Mouse (Mus musculus) MEL (cell line): ENCODE data around the gene Ptar1. TPM values are rescaled to one million over a fixed set of nuclear protein-coding genes. Genes with fewer than 3 reads are reported as not detected.

Source experiments
- DNase-seq: peaks from one replicate; pipeline ENCODE4 v3.0.0; 2011; ENCODE audit warnings: low read depth, low spot score
- H3K27ac ChIP-seq: 2 replicates; pipeline ENCODE4 v1.5.1; 2012; ENCODE audit warnings: low read depth, mild to moderate bottlenecking, control low read depth, low read length, moderate library complexity; ENCODE audit not compliant: control insufficient read depth
- H3K27me3 ChIP-seq, 2 experiments: fragments of 150-350 bp in 1 of 2; sonication (generic) in 1 of 2; 2 replicates each; pipeline ENCODE4 v1.6.1; 2012; ENCODE audit warnings: low read length in 2 of 2, mild to moderate bottlenecking in 2 of 2, improper control_type of control experiment in 1 of 2, moderate library complexity in 1 of 2; ENCODE audit not compliant: insufficient read depth in 2 of 2, control insufficient read depth in 1 of 2
- H3K36me3 ChIP-seq, 2 experiments: 2 replicates each; pipeline ENCODE4 v1.6.1; 2012 to 2014; ENCODE audit warnings: low read length in 2 of 2, improper control_type of control experiment in 1 of 2, inconsistent platforms in 1 of 2, mild to moderate bottlenecking in 1 of 2; ENCODE audit not compliant: insufficient read depth in 2 of 2, control insufficient read depth in 1 of 2
- H3K4me1 ChIP-seq, 2 experiments: fragments of 150-350 bp in 1 of 2; sonication (generic) in 1 of 2; 2 replicates each; pipeline ENCODE4 v1.6.1; 2012; ENCODE audit warnings: low read length in 2 of 2, improper control_type of control experiment in 1 of 2, mild to moderate bottlenecking in 1 of 2; ENCODE audit not compliant: insufficient read depth in 2 of 2, control insufficient read depth in 1 of 2
- H3K4me3 ChIP-seq, 2 experiments: fragments of 150-350 bp in 1 of 2; sonication (generic) in 1 of 2; 2 replicates each; pipeline ENCODE4 v1.5.1; 2012; ENCODE audit warnings: low read depth in 2 of 2, low read length in 2 of 2, mild to moderate bottlenecking in 2 of 2, moderate library complexity in 2 of 2, control low read depth in 1 of 2, improper control_type of control experiment in 1 of 2; ENCODE audit not compliant: control insufficient read depth in 1 of 2, insufficient read depth in 1 of 2
- H3K79me2 ChIP-seq: 2 replicates; pipeline ENCODE4 v1.6.1; 2012; ENCODE audit warnings: mild to moderate bottlenecking, low read length, moderate library complexity; ENCODE audit not compliant: control insufficient read depth, poor library complexity, insufficient read depth
- H3K9ac ChIP-seq: 2 replicates; pipeline ENCODE4 v1.6.1; 2012; ENCODE audit warnings: low read depth, mild to moderate bottlenecking, control low read depth, low read length, moderate library complexity; ENCODE audit not compliant: control insufficient read depth, poor library complexity, severe bottlenecking
- H3K9me3 ChIP-seq: fragments of 150-350 bp; sonication (generic); replicated peaks from 2 replicates; pipeline ENCODE4 v1.6.1; 2012; ENCODE audit warnings: mild to moderate bottlenecking, low read length, improper control_type of control experiment, moderate library complexity; ENCODE audit not compliant: insufficient read depth
- BHLHE40 ChIP-seq: IDR thresholded peaks from 2 replicates; pipeline ENCODE4 v1.6.1; 2012; ENCODE audit warnings: low read depth, mild to moderate bottlenecking, inconsistent platforms, low read length, improper control_type of control experiment, borderline replicate concordance
- CTCF ChIP-seq, 3 experiments: IDR thresholded peaks in 2 of 3; conservative IDR thresholded peaks in 1 of 3; 2 replicates each; pipeline ENCODE4 v1.5.1; 2011 to 2012; ENCODE audit warnings: low read length in 3 of 3, low read depth in 2 of 3, mild to moderate bottlenecking in 2 of 3, improper control_type of control experiment in 1 of 3, inconsistent platforms in 1 of 3, mixed read lengths in 1 of 3, moderate library complexity in 1 of 3; ENCODE audit not compliant: control insufficient read depth in 1 of 3, insufficient read depth in 1 of 3, poor library complexity in 1 of 3, severe bottlenecking in 1 of 3
- EP300 ChIP-seq, 2 experiments: IDR thresholded peaks; 2 replicates each; pipeline ENCODE4 v1.6.1; 2011; ENCODE audit warnings: improper control_type of control experiment in 2 of 2, low read length in 2 of 2, low read depth in 1 of 2, mild to moderate bottlenecking in 1 of 2
- GATA1 ChIP-seq: IDR thresholded peaks from 2 replicates; pipeline ENCODE4 v1.6.1; 2011; ENCODE audit warnings: low read depth, low read length, improper control_type of control experiment
- HCFC1 ChIP-seq: IDR thresholded peaks from 2 replicates; pipeline ENCODE4 v1.6.1; 2012; ENCODE audit warnings: low read depth, mild to moderate bottlenecking, inconsistent platforms, low read length, improper control_type of control experiment, moderate library complexity
- MAX ChIP-seq: IDR thresholded peaks from 2 replicates; pipeline ENCODE4 v1.6.1; 2011; ENCODE audit warnings: low read length, improper control_type of control experiment
- MXI1 ChIP-seq: IDR thresholded peaks from 2 replicates; pipeline ENCODE4 v1.6.1; 2011; ENCODE audit warnings: mild to moderate bottlenecking, low read depth, low read length, improper control_type of control experiment
- POLR2A ChIP-seq, 2 experiments: IDR thresholded peaks; 2 replicates each; pipeline ENCODE4 v1.6.1; 2011 to 2012; ENCODE audit warnings: low read length in 2 of 2, mild to moderate bottlenecking in 2 of 2, control low read depth in 1 of 2, improper control_type of control experiment in 1 of 2, low read depth in 1 of 2, moderate library complexity in 1 of 2; ENCODE audit not compliant: control insufficient read depth in 1 of 2, insufficient read depth in 1 of 2, poor library complexity in 1 of 2
- ZNF384 ChIP-seq: IDR thresholded peaks from 2 replicates; pipeline ENCODE4 v1.6.1; 2012; ENCODE audit warnings: low read depth, mild to moderate bottlenecking, inconsistent platforms, low read length, improper control_type of control experiment
- polyA plus RNA-seq, 2 experiments: library from polyadenylated mRNA; stranded (reverse) in 1 of 2; unstranded in 1 of 2; fragments of >175 nt in 1 of 2; fragments of >200 nt in 1 of 2; gene quantifications; 2 replicates each; pipeline versions ENCODE4 v1.2.1 to v1.2.4; 2012; ENCODE audit warnings: low replicate concordance in 2 of 2, low read depth in 1 of 2; ENCODE audit not compliant: insufficient read length in 2 of 2, insufficient read depth in 1 of 2, missing spikeins in 1 of 2
- total RNA-seq: library from RNA; depleted of rRNA; stranded (reverse); fragments of 300-350 nt; gene quantifications from 2 replicates; pipeline ENCODE4 v1.2.3, GENCODE M21; 2012

The Ptar1 gene
- total and polyA plus RNA-seq, 3 experiments, result 4.9 to 6.9 TPM; not detected in 1

DNA sequence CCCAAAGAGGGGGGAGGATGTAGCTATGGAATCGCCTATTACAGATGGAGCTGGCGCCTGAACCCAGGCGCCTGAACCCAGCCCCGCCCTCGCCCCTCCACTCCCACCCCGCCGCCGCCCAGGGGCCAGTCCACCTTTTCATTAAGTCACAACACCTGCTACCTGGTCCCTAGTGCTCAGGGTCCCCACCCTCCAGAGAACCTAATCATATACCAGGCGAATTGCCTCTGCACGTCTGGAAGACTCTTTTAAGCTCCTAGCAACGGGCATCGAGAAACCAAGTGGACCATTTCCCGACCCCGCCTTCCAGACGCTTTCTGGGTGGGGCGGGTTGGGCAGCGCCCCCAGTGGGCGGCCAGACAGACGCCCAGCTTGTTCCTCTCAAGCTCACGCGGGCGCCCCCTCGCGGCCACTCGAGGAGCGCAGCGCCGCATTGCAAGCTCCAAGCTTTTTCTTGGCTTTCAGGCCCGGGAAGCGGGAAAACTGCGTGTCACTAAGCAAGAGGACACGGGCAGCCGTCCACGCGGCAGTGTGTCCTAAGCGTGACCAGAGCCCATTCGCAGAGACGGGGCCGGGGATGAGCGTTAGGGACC lies 70.8 kb downstream of the Ptar1 start (continued):
- TF ChIP-seq BHLHE40 (no peak), HCFC1 (peak; percentile 36; the same call in 1 of the 2 replicates)

DNA sequence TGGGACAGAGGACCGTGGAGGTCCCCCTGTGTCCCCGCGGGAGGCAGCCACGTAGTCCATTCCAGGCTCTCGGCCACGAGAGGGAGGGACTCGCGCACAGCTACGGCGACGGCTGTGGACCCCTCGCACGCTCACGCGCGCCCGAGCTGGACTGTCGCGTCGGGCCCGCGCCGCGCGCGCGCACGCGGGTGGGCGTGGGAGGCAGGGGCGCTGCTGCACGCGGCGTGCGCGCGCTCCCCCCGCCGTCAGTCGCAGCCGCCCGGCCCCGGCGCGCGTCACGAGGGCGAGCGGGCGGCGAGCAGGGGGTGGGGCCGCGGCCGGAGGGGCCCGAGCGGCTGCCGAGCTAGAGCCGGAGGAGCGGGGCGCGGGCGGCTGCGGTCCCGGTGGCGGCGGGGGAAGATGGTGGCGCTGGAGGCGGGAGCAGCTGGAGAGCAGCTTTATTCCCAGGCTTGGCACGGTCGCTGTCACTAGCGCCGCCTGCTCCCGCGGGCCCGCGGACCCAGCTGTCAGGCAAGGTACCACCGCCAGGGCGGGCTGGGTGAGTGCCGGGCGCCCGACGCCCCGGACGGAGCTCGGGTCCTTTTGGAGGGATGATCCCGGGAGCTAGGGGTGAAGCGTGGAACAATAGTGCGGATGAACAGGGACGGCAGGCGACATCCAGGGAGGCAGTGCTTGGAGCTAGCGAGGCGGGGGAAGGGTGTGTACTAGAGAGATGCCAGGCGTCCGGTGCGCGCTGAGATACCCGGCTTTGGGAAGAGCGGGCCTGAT lies 71.5 kb downstream of the Ptar1 start, which contains the start of gene Apba1:
Gene Apba1 (plus strand): TSS at position 334 of the 768 bp plus-strand sequence.
- H3K9me3 ChIP-seq, result no peaks in the 10 kb centered on the region
- peak within 1 kb of the TSS; percentile 69 to 97 for H3K4me3 ChIP-seq
- DNase-seq, result peak; percentile 57
- H3K79me2 ChIP-seq, result no peaks in the 10 kb centered on the region; the same call in 1 of the 2 replicates
- peak in 1 of 2 experiments; percentile 45; a peak in 1 of 4 replicates for TF ChIP-seq POLR2A (IDR thresholded peaks at IDR 0.05; ENCODE audit: control insufficient read depth in 1 of 2, insufficient read depth in 1 of 2, low read depth in 1 of 2, low read length in 2 of 2, poor library complexity in 1 of 2)
- TF ChIP-seq CTCF (IDR thresholded peaks at IDR 0.05 in 2 of 3, conservative IDR thresholded peaks at IDR 0.05 in 1 of 3; ENCODE audit: control insufficient read depth in 1 of 3, insufficient read depth in 1 of 3, low read depth in 2 of 3, low read length in 3 of 3, poor library complexity in 1 of 3, severe bottlenecking in 1 of 3), result peak in 1 of 3 experiments; percentile 9; a peak in 1 of 6 replicates
- TF ChIP-seq MXI1, result 0 out of 2 replicates have a peak, but pooled peaks have one; percentile 5
- TF ChIP-seq MAX, result no peak
- no peak for TF ChIP-seq EP300 (IDR thresholded peaks at IDR 0.05; ENCODE audit: low read depth in 1 of 2, low read length in 2 of 2)
- TF ChIP-seq, all 39 proteins: peak for 3
- Histone ChIP-seq H3K4me1 (peaks cover 0 to 3% of the 10 kb centered on the region in 2 experiments; a peak in 2 of 4 replicates), H3K36me3 (peaks cover 0 to 5% of the 10 kb centered on the region in 2 experiments; a peak in 2 of 4 replicates), H3K27me3 (peaks cover 3% of the 10 kb centered on the region in 2 experiments; a peak in 2 of 4 replicates), H3K27ac (no peak within 1 kb of the TSS), H3K9ac (peak within 1 kb of the TSS; percentile 93)

DNA sequence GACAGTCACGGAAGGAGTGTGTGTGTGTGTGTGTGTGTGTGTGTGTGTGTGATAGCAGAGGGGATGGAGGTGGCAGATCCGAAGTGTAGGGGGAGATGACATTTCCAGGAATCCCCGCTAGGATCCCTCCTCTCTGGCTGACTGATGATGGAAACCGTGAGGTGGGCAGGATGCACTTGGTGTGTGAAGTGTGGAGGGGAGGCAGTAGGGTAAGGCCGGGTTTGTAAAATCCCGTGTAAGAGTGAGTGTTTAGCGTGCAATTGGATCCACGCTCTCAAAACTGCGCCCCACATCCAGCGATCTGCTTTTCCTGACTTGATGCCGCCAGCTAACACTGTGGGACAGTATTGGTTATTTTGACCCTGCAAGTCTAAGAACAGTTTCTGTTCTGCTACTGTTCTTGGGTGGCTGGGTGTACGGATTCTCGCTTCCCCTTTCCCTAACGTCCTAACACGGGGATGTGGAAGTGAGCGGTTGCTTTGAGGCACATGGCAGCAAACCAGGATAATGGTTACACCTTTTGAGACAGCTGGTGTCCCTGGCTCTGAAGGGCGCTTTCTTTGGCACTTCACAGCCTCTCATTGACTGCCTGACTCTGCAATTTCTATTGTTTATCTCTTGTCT lies 72.2 kb downstream of the Ptar1 start:
- Histone ChIP-seq H3K4me1 (peaks cover 0 to 3% of the 10 kb centered on the region in 2 experiments; a peak in 2 of 4 replicates), H3K9me3 (no peaks in the 10 kb centered on the region), H3K27me3 (peaks cover 3% of the 10 kb centered on the region in 2 experiments; a peak in 2 of 4 replicates), H3K4me3 (peak overlapping the region in 1 of 2 experiments; percentile 97; a peak in 2 of 4 replicates), H3K9ac (no peak overlapping the region), H3K36me3 (peaks cover 0 to 5% of the 10 kb centered on the region in 2 experiments; a peak in 2 of 4 replicates), H3K79me2 (no peaks in the 10 kb centered on the region; the same call in 1 of the 2 replicates), H3K27ac (no peak overlapping the region)
- DNase-seq, result peak; percentile 36
- no peak for TF ChIP-seq EP300 (IDR thresholded peaks at IDR 0.05; ENCODE audit: low read depth in 1 of 2, low read length in 2 of 2)
- no peak for TF ChIP-seq ZNF384
- no peak for TF ChIP-seq GATA1
- TF ChIP-seq BHLHE40, result no peak
